Mouse (Mus musculus): ENCODE results near the gene Ap4b1.

The Ap4b1 gene

DNA sequence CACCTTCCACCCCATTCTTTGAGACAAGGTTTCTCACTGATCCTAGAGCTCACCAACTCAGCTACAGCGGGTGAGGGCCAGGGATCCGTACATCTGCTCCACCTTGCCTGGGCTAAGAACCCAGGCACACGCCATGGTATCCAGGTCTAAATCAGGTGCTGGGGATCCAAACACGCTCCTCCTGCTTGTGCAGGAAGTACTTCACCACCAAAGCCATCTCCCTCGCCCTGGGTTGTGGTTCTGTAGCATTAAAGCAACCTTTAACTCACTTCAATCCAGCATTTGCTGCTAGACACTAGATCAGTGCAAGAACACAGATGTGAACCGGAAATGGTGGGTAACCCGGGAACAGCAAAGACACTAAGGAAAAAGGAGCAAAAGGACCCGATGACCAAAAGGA, 42.6 kb downstream of the Ap4b1 start:
- peak; percentile 54 for ATAC-seq (ENCODE audit: insufficient number of reproducible peaks, low FRiP score, low TSS enrichment)

DNA sequence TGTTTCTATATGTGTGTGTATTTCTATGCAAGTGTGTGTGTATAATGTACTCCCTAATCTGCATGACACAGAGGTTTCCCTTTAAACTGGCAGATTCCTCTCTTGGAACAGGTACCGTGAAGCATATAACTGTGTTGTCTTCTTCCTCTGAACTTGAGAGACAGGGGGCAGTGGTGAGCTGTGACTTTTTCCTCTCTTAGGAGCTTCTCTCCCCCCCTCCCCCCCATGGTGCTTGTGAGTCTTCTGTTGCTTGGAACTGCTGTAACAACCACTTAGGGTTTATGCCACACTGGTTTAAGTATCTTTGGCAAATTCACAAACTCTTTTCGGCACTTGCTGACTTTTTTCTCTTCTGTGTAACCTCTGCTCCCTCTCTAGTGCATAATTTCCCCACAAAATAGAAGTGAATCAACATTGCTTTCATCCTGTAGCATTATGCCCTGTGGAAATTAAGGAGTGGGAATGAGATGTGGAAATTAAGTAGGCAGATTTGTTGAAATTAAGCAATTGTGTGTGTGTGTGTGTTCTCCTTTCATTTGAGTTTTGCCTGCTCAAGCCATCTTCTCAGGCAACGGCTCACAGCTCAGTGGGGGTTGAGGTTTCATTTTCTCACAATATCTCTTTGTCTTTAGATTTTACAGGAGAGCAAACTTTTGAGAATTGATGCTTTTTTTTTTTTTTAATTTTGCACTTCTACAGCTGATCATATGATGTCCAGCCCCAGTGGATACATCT, 43.4 kb downstream of the Ap4b1 start:
- ATAC-seq (ENCODE audit: insufficient number of reproducible peaks, low FRiP score, low TSS enrichment), result peak; percentile 50; the same call in 1 of the 2 replicates

DNA sequence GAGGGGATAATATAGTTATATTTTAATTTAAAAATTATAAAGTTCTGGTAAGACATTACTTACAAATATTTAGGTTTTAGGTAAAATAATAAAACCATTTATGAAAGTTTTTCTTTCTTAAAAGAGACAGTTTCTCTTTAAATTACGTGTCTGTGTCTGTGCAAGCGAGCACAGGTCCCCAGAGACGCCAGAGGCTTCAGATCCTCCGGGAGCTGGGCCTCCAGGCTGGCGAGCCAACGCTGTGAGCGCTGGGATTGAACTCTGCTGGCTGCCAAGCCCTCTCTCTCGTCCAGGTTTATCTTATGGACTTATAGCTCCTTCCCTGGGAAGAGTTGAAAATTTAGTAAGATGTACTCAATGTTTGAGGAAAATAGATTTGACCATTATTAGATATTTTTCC, 44.5 kb downstream of the Ap4b1 start:
- no peak for ATAC-seq (ENCODE audit: insufficient number of reproducible peaks, low FRiP score, low TSS enrichment)

DNA sequence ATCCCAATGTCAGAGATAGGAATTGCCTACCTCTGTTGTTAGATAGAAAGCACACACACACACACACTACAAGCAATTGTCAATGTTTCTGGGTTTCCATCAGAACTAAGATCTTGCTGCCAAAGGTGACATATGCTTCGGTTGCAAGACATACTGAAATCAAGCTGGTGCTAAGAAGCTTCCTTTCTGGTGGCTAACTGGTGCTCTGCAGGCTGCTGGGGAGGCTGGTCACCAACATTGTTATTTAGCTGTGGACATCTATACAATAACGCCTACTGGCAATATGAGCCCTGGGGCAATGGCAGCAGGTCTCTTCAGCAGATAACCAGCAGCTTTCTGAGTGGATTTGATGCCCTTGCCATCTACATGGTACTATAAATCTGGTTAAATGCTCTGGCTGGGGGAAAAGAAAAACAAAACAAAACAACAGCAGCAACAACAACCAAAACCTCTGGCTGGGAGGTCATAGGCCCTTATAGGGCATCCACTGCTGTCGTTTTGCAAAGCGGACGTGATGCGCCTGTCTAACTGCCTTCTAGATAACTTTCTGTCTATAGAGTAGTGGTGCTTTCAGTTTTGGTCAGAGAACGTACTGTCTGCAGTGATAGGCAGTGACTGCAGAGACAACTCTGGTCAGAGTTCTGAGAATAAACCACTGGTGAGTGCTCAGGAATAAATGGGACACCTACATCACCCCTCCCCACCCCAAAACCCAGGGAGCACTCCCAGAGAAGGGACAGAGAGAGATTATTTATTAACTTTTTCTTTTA, 47.9 kb downstream of the Ap4b1 start:
- 0 out of 2 replicates have a peak, but pooled peaks have one; percentile 18 for ATAC-seq (ENCODE audit: insufficient number of reproducible peaks, low FRiP score, low TSS enrichment)

DNA sequence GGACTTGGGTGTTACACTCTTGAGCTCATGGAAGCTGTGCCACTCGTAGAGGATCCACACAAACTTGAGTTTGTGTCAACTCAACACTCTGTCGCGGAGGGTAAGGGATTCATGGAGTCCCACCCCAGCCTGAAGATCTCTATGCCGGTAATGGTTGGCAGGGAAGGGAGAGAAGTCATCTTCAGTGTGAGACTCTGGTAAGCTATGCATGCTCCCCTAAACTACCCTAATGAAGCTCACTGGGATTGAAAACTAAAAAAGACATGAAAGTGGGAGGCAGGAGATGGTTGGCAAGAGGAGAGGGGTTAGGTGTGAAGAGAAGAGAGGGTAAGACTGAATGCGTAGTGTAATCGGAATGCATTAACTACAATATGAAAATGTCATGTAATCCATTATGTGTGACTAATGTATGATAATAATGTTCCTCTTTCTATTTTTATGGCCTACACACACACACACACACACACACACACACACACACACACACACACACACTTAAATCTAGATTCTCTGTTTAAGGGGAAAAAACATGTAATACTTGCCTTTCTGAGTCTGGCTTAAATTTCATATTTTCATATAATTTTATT, 48.8 kb downstream of the Ap4b1 start:
- ATAC-seq (ENCODE audit: insufficient number of reproducible peaks, low FRiP score, low TSS enrichment), result no peak

DNA sequence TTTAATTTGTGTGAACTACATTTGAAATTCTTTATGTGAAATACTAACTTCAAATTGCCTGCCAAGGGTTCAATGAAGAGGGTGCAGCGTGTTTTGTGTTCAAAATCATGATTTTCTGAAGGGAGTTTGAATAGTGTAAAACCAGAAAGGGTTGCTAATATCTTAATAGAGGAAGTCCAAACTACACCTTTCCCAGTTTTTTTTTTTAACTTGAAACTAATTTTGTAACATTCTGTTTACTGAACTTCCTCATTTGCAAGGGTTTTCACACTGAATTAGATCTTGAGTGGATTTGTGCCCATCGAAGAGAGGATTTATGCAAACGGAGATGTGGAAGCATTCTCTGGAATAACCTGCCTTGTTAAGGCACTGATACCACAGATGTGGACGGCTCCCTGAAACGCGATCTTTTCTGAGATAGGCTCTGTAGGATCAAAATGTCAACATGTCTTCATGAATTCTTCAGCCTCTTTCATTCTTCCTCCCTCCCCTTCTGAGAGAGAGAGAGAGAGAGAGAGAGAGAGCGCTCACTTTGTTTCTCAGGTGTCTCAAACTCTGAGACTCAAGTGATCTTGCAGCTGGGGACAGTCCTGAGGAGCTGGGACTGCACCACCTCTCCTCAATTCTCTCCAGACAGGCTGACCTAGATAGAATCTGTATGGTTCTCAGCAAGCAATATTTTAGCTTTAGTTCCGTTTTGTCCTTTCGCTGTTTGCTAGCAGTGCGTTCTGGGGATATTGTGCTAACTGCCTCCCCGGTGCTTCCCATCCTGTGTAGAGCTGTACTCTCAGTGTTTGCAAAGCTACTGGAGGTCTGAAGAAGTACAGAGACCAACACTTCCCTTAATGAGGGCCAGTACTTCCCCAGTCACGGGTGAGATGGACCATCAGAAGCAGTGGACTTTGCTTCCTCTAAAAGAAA, 49.8 kb downstream of the Ap4b1 start, which contains the start of gene Ptpn22:
Ptpn22 (plus strand) TSS at position 915 of the 921 bp plus-strand sequence.
- no peak for ATAC-seq (ENCODE audit: insufficient number of reproducible peaks, low FRiP score, low TSS enrichment)

DNA sequence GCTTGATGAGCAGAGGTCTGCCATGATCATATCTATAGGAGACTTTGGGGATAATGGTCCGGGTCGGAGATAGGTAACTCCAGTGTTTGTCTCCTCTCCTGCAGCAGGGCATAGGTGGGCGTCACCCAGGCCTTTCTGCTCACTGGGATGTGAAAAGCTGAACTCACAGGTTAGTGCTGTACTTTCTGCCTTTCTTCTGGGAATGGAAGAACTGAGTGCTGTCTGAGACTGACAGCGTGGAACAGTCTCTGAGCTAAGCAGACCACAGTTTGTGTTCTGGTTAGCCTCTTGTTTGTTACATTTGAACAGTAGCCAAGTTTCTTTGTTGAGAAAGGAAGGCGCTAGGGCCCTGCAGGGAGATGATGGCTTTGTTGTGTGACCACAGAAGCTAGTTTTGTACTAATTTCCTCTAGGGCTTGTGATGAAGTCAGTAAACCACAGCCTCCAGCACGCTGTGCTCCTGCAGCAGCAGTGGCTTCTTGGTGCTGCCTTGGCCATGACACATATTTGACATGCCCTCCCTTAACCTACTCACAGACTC, 50.6 kb downstream of the Ap4b1 start:
- ATAC-seq (ENCODE audit: insufficient number of reproducible peaks, low FRiP score, low TSS enrichment), result no peak

DNA sequence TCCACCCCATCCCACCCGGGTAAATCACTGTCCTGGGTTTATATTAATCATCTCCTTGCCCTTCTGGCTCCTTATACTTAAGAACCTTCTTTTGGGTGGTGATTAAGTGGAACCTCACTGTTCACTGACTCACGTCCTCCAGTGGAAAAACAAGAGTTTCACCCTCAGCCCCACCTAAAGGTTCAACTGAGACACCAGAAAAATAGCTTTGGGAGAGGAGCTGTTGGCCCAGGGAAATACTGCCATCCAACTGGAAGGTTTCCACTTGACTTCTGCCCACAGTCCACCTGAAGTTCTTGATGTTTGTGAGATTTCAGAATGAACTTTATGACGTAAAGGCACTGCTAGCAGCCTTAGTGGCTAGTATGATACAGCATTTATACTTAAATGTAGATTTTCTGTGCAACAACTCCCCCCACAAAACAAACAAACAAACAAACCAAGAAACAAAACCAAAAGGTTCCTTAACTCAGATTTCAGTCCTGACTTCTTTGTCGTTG, 53.5 kb downstream of the Ap4b1 start:
- no peak for ATAC-seq (ENCODE audit: insufficient number of reproducible peaks, low FRiP score, low TSS enrichment)

DNA sequence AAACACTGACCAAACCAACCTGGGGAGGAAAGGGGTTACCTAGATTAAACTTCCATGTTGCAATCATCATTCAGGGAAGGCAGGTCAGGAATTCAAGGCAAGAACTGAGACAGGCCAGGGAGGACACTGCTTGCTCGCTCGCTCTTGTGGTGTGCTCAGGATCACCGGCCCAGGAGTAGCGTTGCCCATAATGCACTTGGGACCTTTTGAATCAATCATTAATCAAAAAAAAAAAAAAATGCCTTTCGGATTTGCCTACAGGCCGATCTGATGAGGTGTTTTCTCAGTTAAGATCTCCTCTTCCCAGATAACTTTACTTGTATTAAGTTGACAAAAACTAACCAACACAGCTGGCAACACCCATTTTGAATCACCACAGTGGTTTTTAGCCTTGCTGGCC, 54.9 kb downstream of the Ap4b1 start:
- no peak for ATAC-seq (ENCODE audit: insufficient number of reproducible peaks, low FRiP score, low TSS enrichment)

DNA sequence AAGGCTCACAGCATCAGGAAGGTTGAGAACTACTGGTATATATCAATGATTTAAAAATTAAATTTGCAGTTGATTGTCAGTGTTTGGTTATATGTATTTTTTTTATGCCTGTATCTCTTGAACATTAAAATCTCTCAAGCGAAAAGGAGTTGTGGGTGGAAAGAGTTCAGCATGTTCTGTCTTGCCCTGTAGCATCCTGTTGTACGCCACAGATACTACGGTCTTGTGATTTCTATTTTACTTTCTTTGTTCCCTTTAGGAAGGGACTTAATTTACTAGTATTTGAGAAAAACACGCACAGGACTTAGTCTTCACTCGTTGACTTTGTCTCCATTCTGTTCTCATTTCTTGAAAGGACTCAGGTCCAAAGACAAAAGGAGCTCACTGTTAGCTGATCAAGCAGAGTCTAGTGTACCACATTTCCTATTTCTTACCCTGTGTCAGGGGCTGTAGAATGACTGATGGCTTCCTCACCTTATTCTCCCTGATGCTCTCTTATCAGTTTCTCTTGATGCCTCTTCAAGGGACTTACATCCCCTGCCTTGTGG, 58.2 kb downstream of the Ap4b1 start:
- ATAC-seq (ENCODE audit: insufficient number of reproducible peaks, low FRiP score, low TSS enrichment), result no peak

DNA sequence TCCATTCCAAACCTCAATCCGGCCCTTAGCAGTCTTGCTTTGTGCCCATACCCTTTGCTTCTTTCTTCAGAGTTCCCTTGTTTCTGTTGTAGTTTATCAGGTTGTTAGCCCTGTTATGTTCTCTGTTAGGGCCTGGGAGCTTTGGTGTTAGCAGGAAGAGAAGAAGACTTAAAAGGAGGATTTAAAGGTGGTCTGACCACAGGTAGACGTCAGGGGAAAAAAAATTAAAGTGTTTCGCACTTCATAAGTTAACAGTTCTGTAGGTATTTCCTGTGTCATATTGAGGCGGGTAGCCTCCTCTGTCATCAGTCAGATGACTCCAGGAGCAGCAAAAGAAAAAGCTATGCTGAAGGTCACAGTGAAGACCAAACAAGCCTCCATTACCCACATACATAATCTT, 58.7 kb downstream of the Ap4b1 start:
- no peak for ATAC-seq (ENCODE audit: insufficient number of reproducible peaks, low FRiP score, low TSS enrichment)

All from cerebellum, adult (tissue).